Mouse (Mus musculus) left cerebral cortex, postnatal 25 days (tissue): ENCODE results near the gene Tjp2. TPM values are rescaled to one million over a fixed set of nuclear protein-coding genes. Genes with fewer than 3 reads are reported as not detected.
A peak's percentile ranks its signal among the peaks of the same experiment; 100 is the strongest.

Experiments
- DNase-seq, 2 experiments: peaks; one replicate each; pipeline ENCODE4 v3.0.0; 2022; ENCODE audit warnings: low spot score in 2 of 2, mixed read lengths in 1 of 2
- intact Hi-C: fragments of 180-260 bp; cut with DNase I; formaldehyde crosslinking; loops from one replicate; pipeline ENCODE4 v1.15.1; 2025
- total RNA-seq, 2 experiments: library from RNA; stranded (reverse); gene quantifications; 2 replicates each; pipeline ENCODE4 v1.2.3; 2021

The Tjp2 gene
- total RNA-seq, result 10 to 100 TPM; 16.6 to 18.5 TPM

GRCm38 (mm10) chr19:24224500-24225304 is at the start of gene Tjp2:
Gene Tjp2 (minus strand): TSS chr19:24225030.
- peak; percentile 30 for DNase-seq
- intact Hi-C loops, result loop anchor here (2.0 to 5.0 kb wide), 3 partner anchors 40 to 72 kb away; no protein-coding TSS in a partner anchor

GRCm38 (mm10) chr19:24274281-24274680 is 49.5 kb upstream of the Tjp2 start:
- DNase-seq, result no peak

GRCm38 (mm10) chr19:24271746-24272426 is 47.1 kb upstream of the Tjp2 start:
- intact Hi-C loops, result loop anchor here (1.0 to 5.0 kb wide), 3 partner anchors 119 to 410 kb away; no protein-coding TSS in a partner anchor
- peak; percentile 75 to 76 for DNase-seq

More at GRCm38 (mm10) chr19:24274281-24274680, 49.5 kb upstream of the Tjp2 start:
- intact Hi-C loops, result loop anchor here (5.0 kb wide), 2 partner anchors 162 to 412 kb away; no protein-coding TSS in a partner anchor

- intact Hi-C loops, result loop anchor here (1.0 to 5.0 kb wide), 3 partner anchors 118 to 409 kb away; no protein-coding TSS in a partner anchor
- DNase-seq, result peak; percentile 31 to 57
Measured at GRCm38 (mm10) chr19:24271326-24271725, 46.5 kb upstream of the Tjp2 start.

GRCm38 (mm10) chr19:24268531-24268930 is 43.7 kb upstream of the Tjp2 start:
- no peak for DNase-seq
- intact Hi-C loops, result no loop called here

GRCm38 (mm10) chr19:24266046-24266830 is 41.4 kb upstream of the Tjp2 start:
- intact Hi-C loops, result no loop called here
- DNase-seq, result no peak

- DNase-seq, result peak; percentile 76 to 89
- intact Hi-C loops, result loop anchor here (2.0 kb wide), 1 partner anchor 40 kb away; the partner anchor contains the start of gene Tjp2
Measured at GRCm38 (mm10) chr19:24264991-24265390, 40.2 kb upstream of the Tjp2 start.

- DNase-seq, result no peak
- intact Hi-C loops, result no loop called here
Measured at GRCm38 (mm10) chr19:24262736-24263135, 37.9 kb upstream of the Tjp2 start.

GRCm38 (mm10) chr19:24259390-24260351 is 34.8 kb upstream of the Tjp2 start:
- DNase-seq, result peak in 1 of 2 experiments; percentile 21
- intact Hi-C loops, result loop anchor here (5.0 kb wide), 1 partner anchor 67 kb away; no protein-coding TSS in a partner anchor

- intact Hi-C loops, result loop anchor here (5.0 kb wide), 1 partner anchor 66 kb away; no protein-coding TSS in a partner anchor
- no peak for DNase-seq
Measured at GRCm38 (mm10) chr19:24258368-24258767, 33.5 kb upstream of the Tjp2 start.

- no peak for DNase-seq
- intact Hi-C loops, result loop anchor here (5.0 kb wide), 1 partner anchor 66 kb away; no protein-coding TSS in a partner anchor
Measured at GRCm38 (mm10) chr19:24257962-24258361, 33.1 kb upstream of the Tjp2 start.

GRCm38 (mm10) chr19:24253657-24254260 is 28.9 kb upstream of the Tjp2 start:
- intact Hi-C loops, result no loop called here
- DNase-seq, result peak in 1 of 2 experiments; percentile 8

- DNase-seq, result no peak
- intact Hi-C loops, result no loop called here
Measured at GRCm38 (mm10) chr19:24251869-24252268, 27.0 kb upstream of the Tjp2 start.

GRCm38 (mm10) chr19:24243340-24243739 is 18.5 kb upstream of the Tjp2 start:
- DNase-seq, result no peak
- intact Hi-C loops, result no loop called here

- intact Hi-C loops, result no loop called here
- DNase-seq, result no peak
Measured at GRCm38 (mm10) chr19:24241799-24242546, 17.1 kb upstream of the Tjp2 start.

- intact Hi-C loops, result no loop called here
- DNase-seq, result no peak
Measured at GRCm38 (mm10) chr19:24241271-24241670, 16.4 kb upstream of the Tjp2 start.

- DNase-seq, result no peak
- intact Hi-C loops, result no loop called here
Measured at GRCm38 (mm10) chr19:24238011-24238410, 13.2 kb upstream of the Tjp2 start.
